Mouse (Mus musculus) heart, embryonic 16.5 days (tissue): ENCODE results near the gene Adarb1. TPM values are rescaled to one million over a fixed set of nuclear protein-coding genes. Genes with fewer than 3 reads are reported as not detected.
A peak's percentile ranks its signal among the peaks of the same experiment; 100 is the strongest.

Source experiments
- ATAC-seq: fragments of 200-750 bp; cut with Nextera tagmentation; replicated peaks from 2 replicates; pipeline ENCODE4 v1.8.0; 2017; ENCODE audit warnings: moderate number of reproducible peaks; ENCODE audit not compliant: insufficient read depth, low FRiP score; ENCODE audit errors: extremely low read depth
- H3K27ac ChIP-seq: fragments of 300-500 bp; sonication (generic); 2 replicates; pipeline ENCODE4 v1.5.1; 2014; ENCODE audit warnings: mild to moderate bottlenecking, low read length, control low read depth, moderate library complexity
- H3K27me3 ChIP-seq: fragments of 300-500 bp; sonication (generic); 2 replicates; pipeline ENCODE4 v1.6.1; 2014; ENCODE audit warnings: low read length, mixed read lengths; ENCODE audit not compliant: control insufficient read depth, insufficient read depth
- H3K36me3 ChIP-seq: fragments of 300-500 bp; sonication (generic); 2 replicates; pipeline ENCODE4 v1.6.1; 2014; ENCODE audit not compliant: control insufficient read depth, insufficient read depth
- H3K4me1 ChIP-seq: fragments of 300-500 bp; sonication (generic); 2 replicates; pipeline ENCODE4 v1.6.1; 2014; ENCODE audit warnings: low read length, mixed read lengths; ENCODE audit not compliant: control insufficient read depth, insufficient read depth
- H3K4me2 ChIP-seq: fragments of 300-500 bp; sonication (generic); 2 replicates; pipeline ENCODE4 v1.6.1; 2014; ENCODE audit warnings: low read depth, mild to moderate bottlenecking, control low read depth, low read length
- H3K4me3 ChIP-seq: fragments of 300-500 bp; sonication (generic); 2 replicates; pipeline ENCODE4 v1.5.1; 2014; ENCODE audit warnings: mild to moderate bottlenecking, control low read depth, low read length
- H3K9ac ChIP-seq: fragments of 300-500 bp; sonication (generic); 2 replicates; pipeline ENCODE4 v1.6.1; 2014; ENCODE audit warnings: low read length, control low read depth
- H3K9me3 ChIP-seq: fragments of 300-500 bp; sonication (generic); replicated peaks from 2 replicates; pipeline ENCODE4 v1.6.1; 2016; ENCODE audit warnings: low read length; ENCODE audit not compliant: control insufficient read depth
- WGBS: fragments of 180-500 bp; shearing (Covaris S2); extraction: QIAGEN DNeasy Blood & Tissue Kit; methylation state at CpG from one replicate; pipeline ENCODE4 v1.1.7; 2014; 5-methylcytosine and 5-hydroxymethylcytosine counted together
- polyA plus RNA-seq: library from polyadenylated mRNA; unstranded; fragments of >200 nt; fragmentation: Nextera tagmentation; extraction: Ambion mirVana; gene quantifications from 2 replicates; pipeline ENCODE4 v1.2.1, GENCODE M21; 2015

Adarb1 gene
- 11.7 and 15.3 TPM in 2 replicates for polyA plus RNA-seq

GRCm38 (mm10) chr10:77418138-77418537 is at the start of gene Adarb1:
Gene Adarb1, minus strand, starts transcription at chr10:77418270.
- Histone ChIP-seq H3K27ac (peak within 1 kb of the TSS; percentile 60), H3K4me2 (peak within 1 kb of the TSS; percentile 79), H3K27me3 (peaks cover 3% of the 10 kb centered on the region; the same call in 1 of the 2 replicates), H3K4me3 (peak within 1 kb of the TSS; percentile 90), H3K9ac (peak within 1 kb of the TSS; percentile 73), H3K4me1 (peaks cover 15% of the 10 kb centered on the region), H3K36me3 (no peaks in the 10 kb centered on the region), H3K9me3 (0 out of 2 replicates have a peak, but pooled peaks cover 2% of the 10 kb centered on the region)
- WGBS: under 1% methylated on average over 57 of the region's 57 CpGs
- peak; percentile 92 for ATAC-seq

GRCm38 (mm10) chr10:77467407-77467806 is 49.3 kb upstream of the Adarb1 start:
- Histone ChIP-seq H3K4me1 (peaks cover 42% of the 10 kb centered on the region), H3K4me3 (no peak overlapping the region), H3K27me3 (no peaks in the 10 kb centered on the region), H3K36me3 (no peaks in the 10 kb centered on the region), H3K9me3 (no peaks in the 10 kb centered on the region), H3K27ac (peak overlapping the region; percentile 51), H3K4me2 (no peak overlapping the region), H3K9ac (no peak overlapping the region)
- no peak for ATAC-seq
- WGBS: 50% methylated on average over 6 of the region's 6 CpGs

GRCm38 (mm10) chr10:77465902-77466301 is 47.8 kb upstream of the Adarb1 start:
- Histone ChIP-seq H3K36me3 (no peaks in the 10 kb centered on the region), H3K27me3 (no peaks in the 10 kb centered on the region), H3K27ac (no peak overlapping the region), H3K4me3 (no peak overlapping the region), H3K9me3 (no peaks in the 10 kb centered on the region), H3K4me1 (peaks cover 36% of the 10 kb centered on the region), H3K4me2 (no peak overlapping the region), H3K9ac (no peak overlapping the region)
- no peak for ATAC-seq
- WGBS: 66% methylated on average over 5 of the region's 5 CpGs

- H3K4me2 ChIP-seq: peak overlapping the region; percentile 19; the same call in 1 of the 2 replicates
- 22% methylated on average over 10 of the region's 10 CpGs for WGBS
Observed at GRCm38 (mm10) chr10:77464181-77464936, 46.3 kb upstream of the Adarb1 start.

GRCm38 (mm10) chr10:77461161-77461560 is 43.1 kb upstream of the Adarb1 start:
- 92% methylated on average over 8 of the region's 8 CpGs for WGBS
- Histone ChIP-seq H3K4me3 (no peak overlapping the region), H3K27me3 (no peaks in the 10 kb centered on the region), H3K9ac (no peak overlapping the region), H3K36me3 (no peaks in the 10 kb centered on the region), H3K4me1 (peaks cover 33% of the 10 kb centered on the region), H3K27ac (no peak overlapping the region), H3K9me3 (no peaks in the 10 kb centered on the region), H3K4me2 (no peak overlapping the region)
- ATAC-seq: no peak

More at GRCm38 (mm10) chr10:77464181-77464936, 46.3 kb upstream of the Adarb1 start:
- Histone ChIP-seq H3K27me3 (no peaks in the 10 kb centered on the region), H3K4me1 (peaks cover 38% of the 10 kb centered on the region), H3K36me3 (no peaks in the 10 kb centered on the region), H3K27ac (peak overlapping the region; percentile 95), H3K9me3 (no peaks in the 10 kb centered on the region), H3K9ac (peak overlapping the region; percentile 48; the same call in 1 of the 2 replicates), H3K4me3 (no peak overlapping the region)
- peak; percentile 91 for ATAC-seq

GRCm38 (mm10) chr10:77457701-77458100 is 39.6 kb upstream of the Adarb1 start:
- Histone ChIP-seq H3K27me3 (no peaks in the 10 kb centered on the region), H3K27ac (no peak overlapping the region), H3K9me3 (0 out of 2 replicates have a peak, but pooled peaks cover 2% of the 10 kb centered on the region), H3K4me3 (no peak overlapping the region), H3K4me1 (peaks cover 27% of the 10 kb centered on the region), H3K36me3 (no peaks in the 10 kb centered on the region), H3K9ac (no peak overlapping the region), H3K4me2 (no peak overlapping the region)
- ATAC-seq: no peak
- 85% methylated on average over 3 of the region's 3 CpGs for WGBS

- no peak overlapping the region for H3K4me3 ChIP-seq
- peak overlapping the region; percentile 98 for H3K27ac ChIP-seq
- peak; percentile 92 for ATAC-seq
- no peak overlapping the region for H3K4me2 ChIP-seq
- no peaks in the 10 kb centered on the region for H3K27me3 ChIP-seq
- H3K36me3 ChIP-seq: no peaks in the 10 kb centered on the region
- 0 out of 2 replicates have a peak, but pooled peaks cover 2% of the 10 kb centered on the region for H3K9me3 ChIP-seq
- H3K9ac ChIP-seq: peak overlapping the region; percentile 73
- peaks cover 27% of the 10 kb centered on the region for H3K4me1 ChIP-seq
- WGBS: 36% methylated on average over 7 of the region's 7 CpGs
Observed at GRCm38 (mm10) chr10:77456507-77456906, 38.4 kb upstream of the Adarb1 start.

GRCm38 (mm10) chr10:77455251-77456010 is 37.4 kb upstream of the Adarb1 start:
- WGBS: 47% methylated on average over 14 of the region's 14 CpGs
- no peak overlapping the region for H3K4me3 ChIP-seq
- H3K9me3 ChIP-seq: 0 out of 2 replicates have a peak, but pooled peaks cover 2% of the 10 kb centered on the region
- ATAC-seq: peak; percentile 7; the same call in 1 of the 2 replicates
- H3K27ac ChIP-seq: peak overlapping the region; percentile 98
- H3K9ac ChIP-seq: peak overlapping the region; percentile 73
- H3K4me2 ChIP-seq: no peak overlapping the region
- peaks cover 29% of the 10 kb centered on the region for H3K4me1 ChIP-seq
- H3K36me3 ChIP-seq: no peaks in the 10 kb centered on the region
- no peaks in the 10 kb centered on the region for H3K27me3 ChIP-seq
